Mouse (Mus musculus): Measurements from ENCODE around the gene Tmem110.

- no peak for TF ChIP-seq CTCF (IDR thresholded peaks at IDR 0.05; ENCODE audit: borderline replicate concordance, control insufficient read depth, extremely low read depth, insufficient read depth, low read length, poor library complexity)
- TF ChIP-seq POLR2A (IDR thresholded peaks at IDR 0.05; ENCODE audit: control insufficient read depth, extremely low read depth, insufficient read depth, low read length, poor library complexity), result no peak
Observed at GRCm38 (mm10) chr14:30828077-30828476, 2.7 kb downstream of the Tmem110 start.

All from thymus, adult 2 months (tissue).